In the genomic region with DNA sequence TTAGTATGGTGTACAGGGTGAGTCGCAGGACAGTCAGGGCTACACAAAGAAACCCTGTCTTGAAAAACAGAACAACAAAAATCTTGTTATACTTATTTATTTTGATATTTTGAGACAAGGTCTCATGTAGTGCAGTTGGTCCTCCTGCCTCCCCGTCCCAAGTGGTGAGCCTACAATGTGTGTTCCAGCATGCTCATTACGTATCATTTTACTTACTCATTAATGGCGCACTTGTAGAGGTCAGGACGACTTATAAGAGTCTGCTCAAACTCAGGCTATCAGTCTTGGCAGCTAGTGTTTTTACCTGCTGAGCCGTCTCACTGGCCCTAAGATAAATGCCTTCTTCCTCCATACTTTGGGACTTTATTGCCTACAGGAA, we compare ENCODE assay signal across 8 mouse cellular contexts. TPM values are rescaled to one million over a fixed set of nuclear protein-coding genes. Genes with fewer than 3 reads are reported as not detected.
DNase-seq lines count a peak whose midpoint lies in the region; ATAC-seq and TF ChIP-seq lines count a peak whose summit lies in the region.

No protein-coding gene starts in this region.

- H3K4me1 ChIP-seq in kidney, postnatal 0 days (replicated peaks; ENCODE audit: insufficient read depth, low read length) = peaks cover 8% of the 10 kb centered on the region; the same call in 1 of the 2 replicates
- H3K4me1 ChIP-seq in embryonic facial prominence, embryonic 10.5 days = peaks cover 15% of the 10 kb centered on the region
- H3K4me1 ChIP-seq in hindbrain, embryonic 15.5 days (replicated peaks) = peaks cover 20% of the 10 kb centered on the region
- H3K4me1 ChIP-seq in midbrain, embryonic 15.5 days = peaks cover 17% of the 10 kb centered on the region

- peak overlapping the region; percentile 90; the same call in 1 of the 2 replicates for H3K27ac ChIP-seq in kidney, postnatal 0 days
- H3K27ac ChIP-seq in embryonic facial prominence, embryonic 10.5 days (replicated peaks) = peak overlapping the region; percentile 91
- H3K27ac ChIP-seq in hindbrain, embryonic 15.5 days (replicated peaks) = peak overlapping the region; percentile 98
- peak overlapping the region; percentile 95 for H3K27ac ChIP-seq in midbrain, embryonic 15.5 days

- ATAC-seq in kidney, postnatal 0 days (replicated peaks; ENCODE audit: low FRiP score, low read depth) = peak; percentile 17; the same call in 1 of the 2 replicates
- ATAC-seq in hindbrain, embryonic 15.5 days (ENCODE audit: low FRiP score, low read depth) = no peak
- ATAC-seq in midbrain, embryonic 15.5 days (replicated peaks) = peak; percentile 49
- ATAC-seq in activated CD4-positive, CD25-positive, alpha-beta regulatory T cell, adult 4 months = no peak

- H3K4me3 ChIP-seq in kidney, postnatal 0 days (replicated peaks; ENCODE audit: low read depth, low read length) = peak overlapping the region; percentile 49
- H3K4me3 ChIP-seq in embryonic facial prominence, embryonic 10.5 days = peak overlapping the region; percentile 89
- H3K4me3 ChIP-seq in hindbrain, embryonic 15.5 days = peak overlapping the region; percentile 85
- peak overlapping the region; percentile 74 for H3K4me3 ChIP-seq in midbrain, embryonic 15.5 days

- no peak for DNase-seq in kidney, postnatal 0 days (ENCODE audit: low spot score)
- no peak for DNase-seq in kidney, adult 11 months
- no peak for DNase-seq in embryonic facial prominence, embryonic 10.5 days (ENCODE audit: low spot score)
- DNase-seq in adrenal gland, postnatal 4 days (ENCODE audit: low spot score in 2 of 2) = no peak
- DNase-seq in right cerebral cortex, adult 2 months (ENCODE audit: low spot score in 2 of 2) = no peak

- peak overlapping the region; percentile 74 for H3K9ac ChIP-seq in kidney, postnatal 0 days (ENCODE audit: low read depth, low read length)
- H3K9ac ChIP-seq in hindbrain, embryonic 15.5 days = peak overlapping the region; percentile 38
- peak overlapping the region; percentile 30 for H3K9ac ChIP-seq in midbrain, embryonic 15.5 days

- H3K4me2 ChIP-seq in kidney, postnatal 0 days (ENCODE audit: low read length) = peak overlapping the region; percentile 83
- H3K4me2 ChIP-seq in hindbrain, embryonic 15.5 days = peak overlapping the region; percentile 84
- peak overlapping the region; percentile 62 for H3K4me2 ChIP-seq in midbrain, embryonic 15.5 days

- no peaks in the 10 kb centered on the region for H3K9me3 ChIP-seq in kidney, postnatal 0 days (replicated peaks; ENCODE audit: low read length)
- no peaks in the 10 kb centered on the region for H3K9me3 ChIP-seq in embryonic facial prominence, embryonic 10.5 days
- H3K9me3 ChIP-seq in hindbrain, embryonic 15.5 days = no peaks in the 10 kb centered on the region
- no peaks in the 10 kb centered on the region for H3K9me3 ChIP-seq in midbrain, embryonic 15.5 days

- TF ChIP-seq CTCF in kidney, postnatal 0 days (IDR thresholded peaks at IDR 0.05; ENCODE audit: low read depth) = no peak

- H3K36me3 ChIP-seq in kidney, postnatal 0 days (ENCODE audit: insufficient read depth, low read length) = no peaks in the 10 kb centered on the region
- H3K36me3 ChIP-seq in embryonic facial prominence, embryonic 10.5 days (replicated peaks) = peaks cover 7% of the 10 kb centered on the region; the same call in 1 of the 2 replicates
- no peaks in the 10 kb centered on the region for H3K36me3 ChIP-seq in hindbrain, embryonic 15.5 days
- H3K36me3 ChIP-seq in midbrain, embryonic 15.5 days (replicated peaks) = no peaks in the 10 kb centered on the region

- 27% methylated on average over 6 of the region's 6 CpGs for WGBS in kidney, postnatal 0 days
- 31% methylated on average over 6 of the region's 6 CpGs for WGBS in embryonic facial prominence, embryonic 10.5 days
- WGBS in hindbrain, embryonic 15.5 days = 31% methylated on average over 6 of the region's 6 CpGs
- WGBS in midbrain, embryonic 15.5 days = 36% methylated on average over 6 of the region's 6 CpGs

- H3K27me3 ChIP-seq in kidney, postnatal 0 days (ENCODE audit: insufficient read depth, low read length) = no peaks in the 10 kb centered on the region
- no peaks in the 10 kb centered on the region for H3K27me3 ChIP-seq in embryonic facial prominence, embryonic 10.5 days (replicated peaks; ENCODE audit: low read depth, poor library complexity, severe bottlenecking)
- no peaks in the 10 kb centered on the region for H3K27me3 ChIP-seq in hindbrain, embryonic 15.5 days
- no peaks in the 10 kb centered on the region for H3K27me3 ChIP-seq in midbrain, embryonic 15.5 days (replicated peaks)

RNA-seq across cellular contexts. Expression of gene Dguok, which starts 0.4 kb away (rescaled TPM):
- polyA plus RNA-seq in kidney, postnatal 0 days (2015; fragmentation: Nextera tagmentation; extraction: Ambion mirVana) = 73.0 and 75.5 TPM in 2 replicates
- polyA plus RNA-seq in embryonic facial prominence, embryonic 10.5 days (2016; fragmentation: Nextera tagmentation; extraction: Ambion mirVana) = 61.0 and 62.1 TPM in 2 replicates
- 66.2 and 68.5 TPM in 2 replicates for polyA plus RNA-seq in hindbrain, embryonic 15.5 days (2015; fragmentation: Nextera tagmentation; extraction: Ambion mirVana)
- 72.2 and 74.0 TPM in 2 replicates for polyA plus RNA-seq in midbrain, embryonic 15.5 days (2015; fragmentation: Nextera tagmentation; extraction: Ambion mirVana)
- polyA plus RNA-seq in activated CD4-positive, CD25-positive, alpha-beta regulatory T cell, adult 4 months (2017; shearing (Covaris generic)) = 10 to 100 TPM; 65.1 to 79.0 TPM
- 10 to 100 TPM; 46.9 to 53.4 TPM for total RNA-seq in adrenal gland, postnatal 4 days (2021)

RNA-seq across cellular contexts. Expression of gene Actg2, which starts 28.9 kb away (rescaled TPM):
- polyA plus RNA-seq in kidney, postnatal 0 days (2015; fragmentation: Nextera tagmentation; extraction: Ambion mirVana) = 21.8 and 28.8 TPM in 2 replicates
- 1.1 and 1.2 TPM in 2 replicates for polyA plus RNA-seq in embryonic facial prominence, embryonic 10.5 days (2016; fragmentation: Nextera tagmentation; extraction: Ambion mirVana)
- polyA plus RNA-seq in hindbrain, embryonic 15.5 days (2015; fragmentation: Nextera tagmentation; extraction: Ambion mirVana) = 3.3 and 3.6 TPM in 2 replicates
- polyA plus RNA-seq in midbrain, embryonic 15.5 days (2015; fragmentation: Nextera tagmentation; extraction: Ambion mirVana) = 2.2 and 2.6 TPM in 2 replicates
- 10 to 100 TPM; 36.5 to 47.4 TPM for polyA plus RNA-seq in activated CD4-positive, CD25-positive, alpha-beta regulatory T cell, adult 4 months (2017; shearing (Covaris generic))
- total RNA-seq in adrenal gland, postnatal 4 days (2021) = 1 to 10 TPM; 3.1 to 4.3 TPM

RNA-seq across cellular contexts. Expression of gene Tet3, which starts 48.3 kb away (rescaled TPM):
- polyA plus RNA-seq in kidney, postnatal 0 days (2015; fragmentation: Nextera tagmentation; extraction: Ambion mirVana) = 32.3 and 33.0 TPM in 2 replicates
- 45.1 and 50.0 TPM in 2 replicates for polyA plus RNA-seq in embryonic facial prominence, embryonic 10.5 days (2016; fragmentation: Nextera tagmentation; extraction: Ambion mirVana)
- polyA plus RNA-seq in hindbrain, embryonic 15.5 days (2015; fragmentation: Nextera tagmentation; extraction: Ambion mirVana) = 57.7 and 70.9 TPM in 2 replicates
- 60.9 and 76.8 TPM in 2 replicates for polyA plus RNA-seq in midbrain, embryonic 15.5 days (2015; fragmentation: Nextera tagmentation; extraction: Ambion mirVana)
- 10 to 100 TPM; 17.2 to 23.9 TPM for polyA plus RNA-seq in activated CD4-positive, CD25-positive, alpha-beta regulatory T cell, adult 4 months (2017; shearing (Covaris generic))
- total RNA-seq in adrenal gland, postnatal 4 days (2021) = 10 to 100 TPM; 79.0 to 79.5 TPM

Comparison
In these comparisons a context has a peak if more than half of its experiments do, and no peak if none do; other contexts are left out.
1. ATAC-seq: peak in kidney, postnatal 0 days (single experiment) and midbrain, embryonic 15.5 days (single experiment); none in hindbrain, embryonic 15.5 days (single experiment) and activated CD4-positive, CD25-positive, alpha-beta regulatory T cell, adult 4 months (single experiment).
2. Peak in every context shown above with its lines, with median percentiles within 50 percentile points of each other: H3K27ac ChIP-seq, H3K4me2 ChIP-seq, H3K4me3 ChIP-seq and H3K9ac ChIP-seq.